Mouse (Mus musculus) CH12.LX (cell line): ENCODE measurements at regions not wholly inside any gene's neighbourhood (a gene's known extent, or its start where the extent isn't known, plus 50 kb on each side); places are given as distances from the start of the nearest gene placed in this dataset.

ENCODE experiments used
- DNase-seq: peaks from one replicate; pipeline ENCODE4 v3.0.0-alpha.2; 2013; ENCODE audit errors: extremely low read depth
- H3K27ac ChIP-seq: 2 replicates; pipeline ENCODE4 v1.5.1; 2012; ENCODE audit warnings: low read depth, mild to moderate bottlenecking, control low read depth, moderate library complexity; ENCODE audit not compliant: insufficient read depth
- H3K27me3 ChIP-seq: replicated peaks from 2 replicates; pipeline ENCODE3; 2012; ENCODE audit warnings: inconsistent platforms
- H3K36me3 ChIP-seq, 2 experiments: replicated peaks in 1 of 2; 2 replicates each; pipeline versions ENCODE3 to v1.6.1; 2012; ENCODE audit warnings: inconsistent platforms in 1 of 2, low read length in 1 of 2, mild to moderate bottlenecking in 1 of 2, mixed read lengths in 1 of 2, moderate library complexity in 1 of 2; ENCODE audit not compliant: control insufficient read depth in 1 of 2, insufficient read depth in 1 of 2
- H3K4me1 ChIP-seq, 2 experiments: 2 replicates each; pipeline ENCODE4 v1.6.1; 2012; ENCODE audit warnings: inconsistent platforms in 1 of 2, moderate library complexity in 1 of 2; ENCODE audit not compliant: insufficient read depth in 2 of 2, control insufficient read depth in 1 of 2
- H3K4me2 ChIP-seq: 2 replicates; pipeline ENCODE4 v1.6.1; 2012; ENCODE audit warnings: low read depth, mild to moderate bottlenecking, control low read depth; ENCODE audit not compliant: poor library complexity, insufficient read depth, severe bottlenecking
- H3K4me3 ChIP-seq, 3 experiments: fragments of 150-350 bp in 1 of 3; sonication (generic) in 1 of 3; replicated peaks in 1 of 3; 2 replicates each; pipeline versions ENCODE3 to v1.5.1; 2011 to 2012; ENCODE audit warnings: low read depth in 2 of 3, low read length in 2 of 3, mild to moderate bottlenecking in 2 of 3, moderate library complexity in 2 of 3, control low read depth in 1 of 3, improper control_type of control experiment in 1 of 3, inconsistent platforms in 1 of 3, mixed read lengths in 1 of 3; ENCODE audit not compliant: poor library complexity in 1 of 3
- H3K79me2 ChIP-seq: replicated peaks from 2 replicates; pipeline ENCODE4 v1.6.1; 2012; ENCODE audit warnings: mild to moderate bottlenecking, moderate library complexity; ENCODE audit not compliant: control insufficient read depth, poor library complexity, insufficient read depth, severe bottlenecking; ENCODE audit errors: extremely low read depth
- H3K9ac ChIP-seq: 2 replicates; pipeline ENCODE4 v1.6.1; 2012; ENCODE audit warnings: low read depth, mild to moderate bottlenecking, control low read depth, moderate library complexity; ENCODE audit not compliant: insufficient read depth
- H3K9me3 ChIP-seq: replicated peaks from 2 replicates; pipeline ENCODE3; 2012; ENCODE audit warnings: low read length, inconsistent platforms, mixed read lengths
- CHD1 ChIP-seq: IDR thresholded peaks from 2 replicates; pipeline ENCODE4 v1.6.1; 2012; ENCODE audit warnings: low read depth, low read length, improper control_type of control experiment, inconsistent platforms
- CHD2 ChIP-seq: IDR thresholded peaks from 2 replicates; pipeline ENCODE4 v1.6.1; 2011; ENCODE audit warnings: low read length, improper control_type of control experiment
- E2F4 ChIP-seq: IDR thresholded peaks from 2 replicates; pipeline ENCODE4 v1.6.1; 2011; ENCODE audit warnings: low read depth, low read length, improper control_type of control experiment; ENCODE audit not compliant: insufficient replicate concordance
- ELF1 ChIP-seq: IDR thresholded peaks from 2 replicates; pipeline ENCODE4 v1.6.1; 2014; ENCODE audit warnings: low read depth, mild to moderate bottlenecking, inconsistent platforms, low read length, improper control_type of control experiment
- EP300 ChIP-seq: IDR thresholded peaks from 2 replicates; pipeline ENCODE4 v1.6.1; 2011; ENCODE audit warnings: low read length, improper control_type of control experiment
- ETS1 ChIP-seq: conservative IDR thresholded peaks from 2 replicates; pipeline ENCODE4 v1.6.1; 2012; ENCODE audit warnings: low read depth, mild to moderate bottlenecking, inconsistent platforms, low read length, improper control_type of control experiment, moderate library complexity
- GABPA ChIP-seq: IDR thresholded peaks from 2 replicates; pipeline ENCODE4 v1.6.1; 2012; ENCODE audit warnings: low read depth, low read length, improper control_type of control experiment, inconsistent platforms; ENCODE audit not compliant: insufficient replicate concordance
- HCFC1 ChIP-seq: IDR thresholded peaks from 2 replicates; pipeline ENCODE4 v1.6.1; 2012; ENCODE audit warnings: low read depth, mild to moderate bottlenecking, inconsistent platforms, low read length, improper control_type of control experiment
- IRF4 ChIP-seq: IDR thresholded peaks from 2 replicates; pipeline ENCODE4 v1.6.1; 2014; ENCODE audit warnings: low read depth, mild to moderate bottlenecking, inconsistent platforms, low read length, improper control_type of control experiment
- JUN ChIP-seq: IDR thresholded peaks from 2 replicates; pipeline ENCODE4 v1.6.1; 2011; ENCODE audit warnings: low read depth, mild to moderate bottlenecking, low read length, improper control_type of control experiment, moderate library complexity; ENCODE audit not compliant: insufficient read depth
- JUND ChIP-seq: conservative IDR thresholded peaks from 2 replicates; pipeline ENCODE4 v1.6.1; 2011; ENCODE audit warnings: low read depth, low read length, improper control_type of control experiment
- MAFK ChIP-seq: IDR thresholded peaks from 2 replicates; pipeline ENCODE4 v1.6.1; 2011; ENCODE audit warnings: low read length, improper control_type of control experiment; ENCODE audit not compliant: insufficient replicate concordance
- MAX ChIP-seq: IDR thresholded peaks from 2 replicates; pipeline ENCODE4 v1.6.1; 2011; ENCODE audit warnings: low read length, improper control_type of control experiment
- MAZ ChIP-seq: IDR thresholded peaks from 2 replicates; pipeline ENCODE4 v1.6.1; 2012; ENCODE audit warnings: low read depth, mild to moderate bottlenecking, inconsistent platforms, low read length, improper control_type of control experiment, moderate library complexity
- MYC ChIP-seq: IDR thresholded peaks from 2 replicates; pipeline ENCODE4 v1.6.1; 2011; ENCODE audit warnings: low read depth, mild to moderate bottlenecking, improper control_type of control experiment, low read length
- NELFE ChIP-seq: IDR thresholded peaks from 2 replicates; pipeline ENCODE4 v1.6.1; 2011; ENCODE audit warnings: low read depth, low read length, improper control_type of control experiment
- NRF1 ChIP-seq: IDR thresholded peaks from 2 replicates; pipeline ENCODE4 v1.6.1; 2014; ENCODE audit warnings: low read depth, mild to moderate bottlenecking, inconsistent platforms, low read length, improper control_type of control experiment, moderate library complexity
- SIN3A ChIP-seq: IDR thresholded peaks from 2 replicates; pipeline ENCODE4 v1.6.1; 2012; ENCODE audit warnings: low read length, improper control_type of control experiment, inconsistent platforms
- TCF12 ChIP-seq: IDR thresholded peaks from 2 replicates; pipeline ENCODE4 v1.6.1; 2014; ENCODE audit warnings: low read depth, mild to moderate bottlenecking, inconsistent platforms, low read length, improper control_type of control experiment
- USF2 ChIP-seq: conservative IDR thresholded peaks from 2 replicates; pipeline ENCODE4 v1.6.1; 2011; ENCODE audit warnings: low read depth, low read length, improper control_type of control experiment
- ZKSCAN1 ChIP-seq: IDR thresholded peaks from 2 replicates; pipeline ENCODE4 v1.6.1; 2012; ENCODE audit warnings: low read depth, inconsistent platforms, low read length, improper control_type of control experiment, borderline replicate concordance
- ZMIZ1 ChIP-seq: IDR thresholded peaks from 2 replicates; pipeline ENCODE4 v1.6.1; 2012; ENCODE audit warnings: low read depth, mild to moderate bottlenecking, inconsistent platforms, low read length, improper control_type of control experiment
- ZNF384 ChIP-seq: IDR thresholded peaks from 2 replicates; pipeline ENCODE4 v1.6.1; 2012; ENCODE audit warnings: low read depth, low read length, improper control_type of control experiment, inconsistent platforms
- dilution Hi-C: fragments of 300-500 bp; cut with MboI; formaldehyde crosslinking; loops from 2 replicates; pipeline ENCODE4 v1.14.3; 2020; ENCODE audit warnings: low sequenced_read_pairs; ENCODE audit not compliant: extremely low pct_unique_long_range_greater_than_20kb, extremely low pct_ligation_motif_present
- in situ Hi-C: fragments of 300-500 bp; cut with MboI; formaldehyde crosslinking; loops from 3 replicates; pipeline ENCODE4 v1.14.3; 2019; ENCODE audit warnings: low sequenced_read_pairs, low pct_ligation_motif_present, low pct_unique_long_range_greater_than_20kb, mixed read lengths

DNA sequence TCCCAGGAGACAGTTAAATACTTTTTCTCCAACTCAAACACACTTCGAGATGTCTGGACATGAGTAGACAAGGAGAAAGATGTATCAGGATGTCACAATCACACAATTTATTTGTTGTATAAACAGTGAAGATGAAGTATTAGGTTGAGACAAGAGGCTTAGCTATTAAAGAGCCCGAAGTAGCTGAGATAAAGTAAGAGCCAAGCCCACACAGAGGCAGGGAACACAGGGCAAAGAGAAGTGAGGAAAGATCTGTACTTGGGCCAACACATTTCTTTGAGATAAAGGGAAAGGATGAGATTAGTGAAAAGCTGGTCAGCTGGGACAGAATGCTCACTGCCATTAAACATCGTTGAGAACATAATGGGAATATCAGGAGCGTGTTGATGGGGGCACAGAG is 513.2 kb downstream of the Efna5 start:
- Histone ChIP-seq H3K4me2 (no peak overlapping the region), H3K79me2 (no peaks in the 10 kb centered on the region), H3K9ac (no peak overlapping the region), H3K36me3 (no peaks in the 10 kb centered on the region), H3K4me1 (no peaks in the 10 kb centered on the region), H3K4me3 (no peak overlapping the region), H3K9me3 (peaks cover 21% of the 10 kb centered on the region), H3K27ac (no peak overlapping the region), H3K27me3 (no peaks in the 10 kb centered on the region)
- no peak for DNase-seq
- dilution Hi-C loops (no loop called here), in situ Hi-C loops (no loop called here)
- no peak for TF ChIP-seq ELF1
- TF ChIP-seq MAX: no peak
- no peak for TF ChIP-seq IRF4
- no peak for TF ChIP-seq CHD2
- no peak for TF ChIP-seq EP300
- no peak for TF ChIP-seq CHD1
- no peak for TF ChIP-seq JUND
- no peak for TF ChIP-seq ZNF384

DNA sequence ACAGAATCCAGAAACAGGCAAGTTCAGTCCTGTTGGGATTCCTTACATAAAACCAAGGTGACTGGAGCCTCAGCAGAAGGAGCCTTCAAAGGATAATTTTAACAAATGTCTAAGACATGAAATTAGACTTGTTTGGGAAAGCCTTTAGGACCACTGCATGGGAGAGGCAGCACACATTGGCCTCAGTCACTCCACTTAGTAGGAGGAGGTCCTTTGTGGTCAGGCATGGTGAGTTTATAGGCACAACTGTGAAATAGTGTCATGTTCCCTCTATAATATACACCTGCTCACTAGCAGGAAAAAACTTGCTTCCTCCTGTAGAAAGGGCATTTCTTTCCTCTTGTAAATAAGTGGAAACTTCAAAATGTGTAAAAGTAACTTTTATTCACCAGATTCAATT is 522.8 kb downstream of the Efna5 start:
- no peak overlapping the region for H3K9ac ChIP-seq
- no peak for DNase-seq
- peaks cover 9% of the 10 kb centered on the region for H3K9me3 ChIP-seq
- H3K27me3 ChIP-seq: no peaks in the 10 kb centered on the region
- dilution Hi-C loops: no loop called here
- no peaks in the 10 kb centered on the region for H3K36me3 ChIP-seq
- H3K4me3 ChIP-seq: no peak overlapping the region
- TF ChIP-seq GABPA (no peak), TCF12 (no peak), CHD2 (no peak), E2F4 (no peak), NELFE (no peak), NRF1 (no peak), SIN3A (no peak), HCFC1 (no peak), MAZ (no peak), ZMIZ1 (no peak), CHD1 (no peak), ETS1 (no peak), JUN (no peak), ZKSCAN1 (no peak), MAX (no peak), MAFK (no peak), MYC (no peak), USF2 (no peak), EP300 (no peak)
- H3K4me1 ChIP-seq: no peaks in the 10 kb centered on the region
- H3K4me2 ChIP-seq: no peak overlapping the region
- no peak overlapping the region for H3K27ac ChIP-seq
- H3K79me2 ChIP-seq: no peaks in the 10 kb centered on the region
- in situ Hi-C loops: no loop called here
